Mouse (Mus musculus): ENCODE measurements around the gene Cadps. TPM values are rescaled to one million over a fixed set of nuclear protein-coding genes. Genes with fewer than 3 reads are reported as not detected.

Gene Cadps
- polyA plus RNA-seq, 1 experiment from 2014 or later = not detected

DNA sequence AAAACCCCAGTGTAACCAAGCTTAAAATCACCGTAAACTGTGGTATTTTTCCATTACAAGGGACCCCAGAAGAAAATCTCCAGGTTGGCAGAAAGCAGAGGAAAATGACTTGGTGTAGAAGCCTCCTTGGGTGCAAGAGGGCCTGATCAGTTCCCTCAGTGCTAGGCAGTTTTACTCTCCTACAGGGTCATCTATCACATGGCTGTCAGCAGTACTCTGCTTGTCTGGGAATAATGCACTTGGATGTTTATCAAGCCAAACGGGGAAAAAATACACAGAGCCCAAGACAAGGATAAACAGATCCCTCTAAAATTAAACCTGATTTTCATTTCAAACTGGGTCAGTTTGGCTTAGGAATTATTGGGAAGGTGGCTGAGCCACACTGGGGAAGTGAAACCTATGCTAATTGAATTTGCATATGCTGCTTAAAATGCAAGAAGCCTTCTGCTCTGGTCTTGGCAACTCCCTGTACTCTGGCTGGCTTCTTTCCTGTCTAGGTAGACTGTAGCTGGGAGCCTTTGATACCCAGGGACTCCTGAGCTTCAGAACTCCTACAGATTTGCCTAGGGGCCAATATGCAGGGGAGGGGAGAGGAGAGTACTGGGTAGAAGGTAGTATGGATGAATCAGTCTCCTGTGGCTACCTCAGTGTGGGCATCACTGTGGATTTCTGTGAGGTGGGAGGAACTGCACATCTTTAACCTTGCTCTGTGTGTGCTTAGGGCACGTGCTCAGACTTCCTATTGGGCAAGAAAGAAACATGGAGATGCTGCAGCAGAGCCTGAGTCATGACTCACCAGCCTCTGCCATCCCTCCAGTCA is 141.8 kb downstream of the Cadps start:
- no peak overlapping the region for H3K4me3 ChIP-seq (ENCODE audit: low read depth, low read length)
- TF ChIP-seq CTCF (IDR thresholded peaks at IDR 0.05; ENCODE audit: low read depth) = no peak
- no peak for TF ChIP-seq EP300 (IDR thresholded peaks at IDR 0.05; ENCODE audit: low read depth)
- H3K9ac ChIP-seq (replicated peaks) = no peak overlapping the region
- WGBS (ENCODE audit: insufficient replicate concordance) = 47% methylated on average over 3 of the region's 3 CpGs
- no peak overlapping the region for H3K27ac ChIP-seq (ENCODE audit: low read depth)
- no peaks in the 10 kb centered on the region for H3K9me3 ChIP-seq (ENCODE audit: low read length)
- H3K4me2 ChIP-seq (ENCODE audit: low read depth, low read length) = no peak overlapping the region
- no peak for DNase-seq
- H3K36me3 ChIP-seq (replicated peaks; ENCODE audit: insufficient read depth, low read length) = no peaks in the 10 kb centered on the region
- no peaks in the 10 kb centered on the region for H3K27me3 ChIP-seq (ENCODE audit: insufficient read depth, low read length)
- ATAC-seq = no peak
- H3K4me1 ChIP-seq (ENCODE audit: insufficient read depth) = no peaks in the 10 kb centered on the region

DNA sequence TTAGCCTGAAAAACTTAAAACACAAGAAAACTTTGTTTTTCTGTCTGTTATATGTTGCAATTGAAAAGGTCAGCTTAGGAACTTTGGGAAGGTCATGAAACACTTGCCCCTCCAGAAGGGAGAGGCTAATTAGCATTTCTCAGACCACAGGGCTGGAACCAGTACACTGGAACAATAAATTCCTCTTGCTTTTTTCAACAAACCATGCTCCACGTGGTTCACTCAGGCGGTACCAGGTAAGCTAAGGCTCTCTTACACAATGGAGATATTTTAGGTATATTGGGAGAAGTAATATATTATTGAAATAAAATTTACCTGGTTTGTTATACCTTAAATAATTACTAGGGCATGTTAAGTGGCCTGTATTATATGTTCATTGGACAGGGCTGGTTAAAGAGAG is 161.4 kb downstream of the Cadps start:
- no peaks in the 10 kb centered on the region for H3K36me3 ChIP-seq (replicated peaks; ENCODE audit: insufficient read depth, low read length)
- no peak overlapping the region for H3K27ac ChIP-seq (ENCODE audit: low read depth)
- no peak overlapping the region for H3K4me3 ChIP-seq (ENCODE audit: low read depth, low read length)
- H3K27me3 ChIP-seq (ENCODE audit: insufficient read depth, low read length) = no peaks in the 10 kb centered on the region
- TF ChIP-seq EP300 (IDR thresholded peaks at IDR 0.05; ENCODE audit: low read depth) (no peak), CTCF (IDR thresholded peaks at IDR 0.05; ENCODE audit: low read depth) (no peak)
- H3K9me3 ChIP-seq (ENCODE audit: low read length) = no peaks in the 10 kb centered on the region
- ATAC-seq (no peak), DNase-seq (no peak)
- no peak overlapping the region for H3K9ac ChIP-seq (replicated peaks)
- H3K4me2 ChIP-seq (ENCODE audit: low read depth, low read length) = no peak overlapping the region
- WGBS (ENCODE audit: insufficient replicate concordance) = 66% methylated on average over 2 of the region's 2 CpGs
- H3K4me1 ChIP-seq (ENCODE audit: insufficient read depth) = no peaks in the 10 kb centered on the region

DNA sequence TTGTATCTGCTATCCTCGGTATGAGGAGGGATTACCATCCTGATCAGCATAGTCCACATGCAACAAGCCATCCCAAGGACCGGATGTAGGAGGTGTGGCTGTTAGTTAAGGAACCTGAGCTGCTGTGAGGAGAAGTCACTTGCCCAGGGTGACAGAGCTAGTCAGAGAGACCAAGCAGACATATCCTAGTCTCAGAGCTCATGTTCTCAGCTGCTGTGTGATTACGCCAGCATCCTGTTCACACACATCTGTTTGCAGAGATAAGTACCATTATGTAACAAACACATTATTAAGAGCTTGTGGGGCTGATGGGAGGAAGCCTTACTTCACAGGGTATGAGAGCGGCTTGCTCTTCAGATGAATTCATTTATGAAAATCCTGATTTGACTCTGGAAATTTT is 165.5 kb downstream of the Cadps start:
- no peak overlapping the region for H3K27ac ChIP-seq (ENCODE audit: low read depth)
- H3K36me3 ChIP-seq (replicated peaks; ENCODE audit: insufficient read depth, low read length) = no peaks in the 10 kb centered on the region
- WGBS (ENCODE audit: insufficient replicate concordance) = 25% methylated on average over 4 of the region's 4 CpGs
- DNase-seq = no peak
- TF ChIP-seq CTCF (IDR thresholded peaks at IDR 0.05; ENCODE audit: low read depth) (no peak), EP300 (IDR thresholded peaks at IDR 0.05; ENCODE audit: low read depth) (no peak)
- no peaks in the 10 kb centered on the region for H3K9me3 ChIP-seq (ENCODE audit: low read length)
- H3K4me2 ChIP-seq (ENCODE audit: low read depth, low read length) = no peak overlapping the region
- no peak overlapping the region for H3K9ac ChIP-seq (replicated peaks)
- ATAC-seq = no peak
- H3K4me3 ChIP-seq (ENCODE audit: low read depth, low read length) = no peak overlapping the region
- H3K4me1 ChIP-seq (ENCODE audit: insufficient read depth) = no peaks in the 10 kb centered on the region
- H3K27me3 ChIP-seq (ENCODE audit: insufficient read depth, low read length) = no peaks in the 10 kb centered on the region

DNA sequence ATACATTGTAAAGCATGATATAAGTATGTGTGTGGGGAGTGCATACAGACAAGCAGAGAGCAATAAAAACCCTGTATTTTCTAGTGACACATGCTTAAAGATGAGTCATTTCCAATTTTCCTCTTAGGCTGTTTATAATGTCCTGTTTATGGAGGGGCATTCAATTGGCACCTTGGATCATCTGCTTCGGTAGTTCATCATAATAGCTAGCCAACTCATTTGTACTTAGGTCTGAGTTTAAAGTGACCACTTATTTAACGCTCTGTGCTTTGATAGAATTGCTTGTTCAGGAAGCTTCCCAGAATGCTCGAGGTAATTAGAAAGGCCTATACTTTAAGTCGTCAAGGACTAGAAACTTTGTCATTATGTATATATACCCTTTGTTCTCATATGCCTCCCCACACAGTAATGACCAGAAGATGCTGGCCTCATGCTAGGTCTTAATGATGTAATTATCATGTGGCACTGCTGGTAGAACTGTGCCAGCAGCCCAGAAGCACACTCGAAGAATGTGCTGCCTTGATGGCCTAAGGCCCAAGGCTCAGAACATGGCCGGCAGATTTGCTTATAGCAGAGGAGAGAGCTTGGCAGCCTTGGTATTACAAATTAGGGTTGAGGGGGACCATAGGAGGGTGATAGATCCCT is 179.9 kb downstream of the Cadps start:
- H3K36me3 ChIP-seq (replicated peaks; ENCODE audit: insufficient read depth, low read length) = no peaks in the 10 kb centered on the region
- H3K27ac ChIP-seq (ENCODE audit: low read depth) = no peak overlapping the region
- no peaks in the 10 kb centered on the region for H3K4me1 ChIP-seq (ENCODE audit: insufficient read depth)
- no peaks in the 10 kb centered on the region for H3K9me3 ChIP-seq (ENCODE audit: low read length)
- no peak overlapping the region for H3K4me2 ChIP-seq (ENCODE audit: low read depth, low read length)
- H3K27me3 ChIP-seq (ENCODE audit: insufficient read depth, low read length) = no peaks in the 10 kb centered on the region
- DNase-seq (no peak), ATAC-seq (no peak)
- 77% methylated on average over 6 of the region's 6 CpGs for WGBS (ENCODE audit: insufficient replicate concordance)
- H3K9ac ChIP-seq (replicated peaks) = no peak overlapping the region
- H3K4me3 ChIP-seq (ENCODE audit: low read depth, low read length) = no peak overlapping the region
- TF ChIP-seq EP300 (IDR thresholded peaks at IDR 0.05; ENCODE audit: low read depth) = no peak
- no peak for TF ChIP-seq CTCF (IDR thresholded peaks at IDR 0.05; ENCODE audit: low read depth)

DNA sequence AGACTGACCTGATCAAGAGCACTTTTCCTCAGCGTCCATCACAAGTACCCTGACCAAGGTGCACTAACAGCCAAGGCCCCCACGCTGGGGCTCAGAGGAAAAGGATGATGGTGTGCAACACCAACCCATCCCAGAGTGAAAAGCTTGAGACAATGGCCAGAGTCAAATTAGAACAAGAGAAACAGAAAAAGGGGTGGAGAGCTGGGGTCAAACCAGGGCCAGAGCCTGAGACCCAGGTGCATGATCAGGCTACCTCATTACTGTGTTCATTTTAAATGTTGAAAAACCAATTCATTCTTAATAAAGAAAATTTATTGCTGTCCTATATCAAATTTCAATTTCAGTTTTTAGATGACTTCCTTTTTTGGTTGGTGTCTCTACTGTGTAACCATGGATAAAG is 184.1 kb downstream of the Cadps start:
- 67% methylated on average over 2 of the region's 2 CpGs for WGBS (ENCODE audit: insufficient replicate concordance)
- Histone ChIP-seq H3K27ac (ENCODE audit: low read depth) (no peak overlapping the region), H3K4me1 (ENCODE audit: insufficient read depth) (no peaks in the 10 kb centered on the region), H3K36me3 (replicated peaks; ENCODE audit: insufficient read depth, low read length) (no peaks in the 10 kb centered on the region), H3K9ac (replicated peaks) (no peak overlapping the region), H3K27me3 (ENCODE audit: insufficient read depth, low read length) (no peaks in the 10 kb centered on the region), H3K4me2 (ENCODE audit: low read depth, low read length) (no peak overlapping the region), H3K9me3 (ENCODE audit: low read length) (no peaks in the 10 kb centered on the region), H3K4me3 (ENCODE audit: low read depth, low read length) (no peak overlapping the region)
- DNase-seq = no peak
- TF ChIP-seq CTCF (IDR thresholded peaks at IDR 0.05; ENCODE audit: low read depth) = no peak
- TF ChIP-seq EP300 (IDR thresholded peaks at IDR 0.05; ENCODE audit: low read depth) = no peak
- ATAC-seq = no peak

DNA sequence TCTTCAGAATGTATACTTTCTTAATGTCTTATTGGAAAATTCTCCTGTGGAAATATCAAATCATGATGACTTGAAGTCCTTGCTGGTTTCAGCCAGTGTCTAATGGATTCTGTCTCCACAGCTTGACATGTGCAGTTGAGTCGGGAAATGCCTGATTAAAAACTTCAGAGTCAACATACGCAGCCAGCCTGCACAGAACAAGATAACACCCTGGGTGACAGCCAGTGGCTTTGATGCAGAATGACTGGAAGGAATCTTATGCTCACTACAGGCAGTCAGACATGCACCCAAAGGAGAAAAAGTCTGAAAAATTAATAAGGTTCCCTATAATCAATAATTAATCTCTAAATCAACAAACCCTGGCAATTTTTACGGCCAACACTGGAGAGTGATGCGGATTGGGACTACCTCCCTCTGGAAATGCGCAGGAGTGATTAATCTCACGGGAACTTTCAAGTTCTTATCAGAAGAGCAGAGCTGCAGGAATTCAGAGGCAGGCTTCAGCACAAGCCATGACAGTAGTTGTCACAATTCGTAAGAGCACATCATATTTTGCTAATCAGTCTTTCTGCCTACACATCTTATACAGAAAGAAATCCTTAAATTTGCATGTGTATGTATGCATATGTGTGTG is 185.6 kb downstream of the Cadps start:
- Histone ChIP-seq H3K4me3 (ENCODE audit: low read depth, low read length) (no peak overlapping the region), H3K36me3 (replicated peaks; ENCODE audit: insufficient read depth, low read length) (no peaks in the 10 kb centered on the region), H3K4me1 (ENCODE audit: insufficient read depth) (no peaks in the 10 kb centered on the region), H3K4me2 (ENCODE audit: low read depth, low read length) (no peak overlapping the region), H3K27ac (ENCODE audit: low read depth) (no peak overlapping the region), H3K9ac (replicated peaks) (no peak overlapping the region), H3K9me3 (ENCODE audit: low read length) (no peaks in the 10 kb centered on the region), H3K27me3 (ENCODE audit: insufficient read depth, low read length) (no peaks in the 10 kb centered on the region)
- ATAC-seq (no peak), DNase-seq (no peak)
- WGBS (ENCODE audit: insufficient replicate concordance) = 52% methylated on average over 7 of the region's 7 CpGs
- TF ChIP-seq CTCF (IDR thresholded peaks at IDR 0.05; ENCODE audit: low read depth) (no peak), EP300 (IDR thresholded peaks at IDR 0.05; ENCODE audit: low read depth) (no peak)

Data from liver, postnatal 0 days (tissue).